Comparison of ENCODE assay signal across 15 mouse cellular contexts in genomic region chr4:8922695-8923363, GRCm38 (mm10).
A peak's percentile ranks its signal among the peaks of the same experiment; 100 is the strongest.
DNase-seq lines count a peak whose midpoint lies in the region; ATAC-seq and TF ChIP-seq lines count a peak whose summit lies in the region.
"Had no signal": no experiment of that assay in that cellular context is flagged by ENCODE, and none has a peak within 500 bp of the region (broad histone marks: within the 10 kb centered on the region; RNA-seq: fewer than 3 reads in every experiment).

No protein-coding gene starts in this region.

- peak; percentile 37; the same call in 1 of the 2 replicates for ATAC-seq in forebrain, embryonic 12.5 days (ENCODE audit: low FRiP score)
- no peak for ATAC-seq in forebrain, embryonic 13.5 days
- no peak for ATAC-seq in forebrain, postnatal 0 days
- ATAC-seq in midbrain, postnatal 0 days (ENCODE audit: low FRiP score) = peak; percentile 44; the same call in 1 of the 2 replicates
- ATAC-seq: inflammation-experienced regulatory T-cells, adult 6 months had no signal

- TF ChIP-seq POLR2A in lung, adult 2 months (IDR thresholded peaks at IDR 0.05; ENCODE audit: borderline replicate concordance, extremely low read depth, low read depth, low read length) = no peak

- no peak overlapping the region for H3K9ac ChIP-seq in forebrain, embryonic 12.5 days
- H3K9ac ChIP-seq in forebrain, embryonic 13.5 days = no peak overlapping the region
- H3K9ac ChIP-seq in forebrain, postnatal 0 days = no peak overlapping the region
- H3K9ac ChIP-seq in midbrain, postnatal 0 days (replicated peaks; ENCODE audit: low read length, poor library complexity, severe bottlenecking) = no peak overlapping the region
- H3K9ac ChIP-seq: liver, embryonic 15.5 days had no signal

- no peak overlapping the region for H3K4me3 ChIP-seq in forebrain, embryonic 12.5 days (replicated peaks)
- H3K4me3 ChIP-seq in forebrain, embryonic 13.5 days = no peak overlapping the region
- H3K4me3 ChIP-seq in lung, adult 2 months (replicated peaks; ENCODE audit: extremely low read depth, low read depth, low read length) = no peak overlapping the region
- H3K4me3 ChIP-seq in forebrain, postnatal 0 days (ENCODE audit: low read depth, low read length) = no peak overlapping the region
- no peak overlapping the region for H3K4me3 ChIP-seq in midbrain, postnatal 0 days (ENCODE audit: low read depth, low read length)
- H3K4me3 ChIP-seq: liver, embryonic 15.5 days had no signal

- WGBS in forebrain, embryonic 12.5 days = 27% methylated on average over 8 of the region's 8 CpGs
- 23% methylated on average over 8 of the region's 8 CpGs for WGBS in forebrain, embryonic 13.5 days
- WGBS in lung, adult 2 months = 79% methylated on average over 8 of the region's 8 CpGs
- WGBS in forebrain, postnatal 0 days = 30% methylated on average over 8 of the region's 8 CpGs
- WGBS in midbrain, postnatal 0 days = 33% methylated on average over 8 of the region's 8 CpGs

- H3K36me3 ChIP-seq in forebrain, embryonic 12.5 days (replicated peaks) = no peaks in the 10 kb centered on the region
- H3K36me3 ChIP-seq in forebrain, embryonic 13.5 days (ENCODE audit: poor library complexity, severe bottlenecking) = no peaks in the 10 kb centered on the region
- no peaks in the 10 kb centered on the region for H3K36me3 ChIP-seq in forebrain, postnatal 0 days (ENCODE audit: insufficient read depth)
- no peaks in the 10 kb centered on the region for H3K36me3 ChIP-seq in midbrain, postnatal 0 days (ENCODE audit: insufficient read depth, low read length)
- H3K36me3 ChIP-seq: heart, embryonic 15.5 days; kidney, embryonic 15.5 days; liver, embryonic 15.5 days had no signal

- H3K4me1 ChIP-seq in forebrain, embryonic 12.5 days = peaks cover 50% of the 10 kb centered on the region
- peaks cover 45% of the 10 kb centered on the region for H3K4me1 ChIP-seq in forebrain, embryonic 13.5 days
- H3K4me1 ChIP-seq in lung, adult 2 months (ENCODE audit: control insufficient read depth, insufficient read depth, low read length) = peaks cover 5% of the 10 kb centered on the region; the same call in 1 of the 2 replicates
- peaks cover 3% of the 10 kb centered on the region; the same call in 1 of the 2 replicates for H3K4me1 ChIP-seq in forebrain, postnatal 0 days (ENCODE audit: insufficient read depth)
- H3K4me1 ChIP-seq in midbrain, postnatal 0 days (ENCODE audit: insufficient read depth, low read length) = peaks cover 5% of the 10 kb centered on the region; the same call in 1 of the 2 replicates

- H3K9me3 ChIP-seq in forebrain, embryonic 12.5 days = no peaks in the 10 kb centered on the region
- H3K9me3 ChIP-seq in forebrain, embryonic 13.5 days (replicated peaks) = no peaks in the 10 kb centered on the region
- H3K9me3 ChIP-seq in forebrain, postnatal 0 days (ENCODE audit: low read length) = no peaks in the 10 kb centered on the region
- H3K9me3 ChIP-seq in midbrain, postnatal 0 days (ENCODE audit: low read length) = no peaks in the 10 kb centered on the region
- H3K9me3 ChIP-seq: heart, embryonic 15.5 days; kidney, embryonic 15.5 days; liver, embryonic 15.5 days had no signal

- no peaks in the 10 kb centered on the region for H3K27me3 ChIP-seq in forebrain, embryonic 12.5 days
- peaks cover 3% of the 10 kb centered on the region; the same call in 1 of the 2 replicates for H3K27me3 ChIP-seq in forebrain, embryonic 13.5 days
- H3K27me3 ChIP-seq in forebrain, postnatal 0 days (ENCODE audit: insufficient read depth, low read length) = no peaks in the 10 kb centered on the region
- H3K27me3 ChIP-seq in midbrain, postnatal 0 days (ENCODE audit: insufficient read depth, low read length) = no peaks in the 10 kb centered on the region
- H3K27me3 ChIP-seq: heart, embryonic 15.5 days had no signal

- no peak overlapping the region for H3K27ac ChIP-seq in forebrain, embryonic 12.5 days
- no peak overlapping the region for H3K27ac ChIP-seq in forebrain, embryonic 13.5 days
- no peak overlapping the region for H3K27ac ChIP-seq in forebrain, postnatal 0 days (ENCODE audit: low read depth, low read length)
- H3K27ac ChIP-seq in midbrain, postnatal 0 days (ENCODE audit: low read depth, low read length) = no peak overlapping the region
- H3K27ac ChIP-seq: heart, embryonic 15.5 days; kidney, embryonic 15.5 days; liver, embryonic 15.5 days had no signal

- no peak for TF ChIP-seq CTCF in lung, adult 2 months (IDR thresholded peaks at IDR 0.05; ENCODE audit: insufficient read depth, low read length)
- no peak for TF ChIP-seq CTCF in forebrain, postnatal 0 days (IDR thresholded peaks at IDR 0.05; ENCODE audit: low read depth)
- TF ChIP-seq CTCF in midbrain, postnatal 0 days (IDR thresholded peaks at IDR 0.05) = no peak

- peak; percentile 8 for DNase-seq in lung, postnatal 10 days
- DNase-seq in lung, adult 2 months = no peak
- peak; percentile 34 for DNase-seq in forebrain, postnatal 0 days
- no peak for DNase-seq in midbrain, postnatal 0 days (ENCODE audit: low spot score)
- DNase-seq in layer of hippocampus, postnatal 25 days (ENCODE audit: extremely low spot score in 1 of 2, low spot score in 1 of 2) = no peak
- no peak for DNase-seq in spleen, postnatal 4 days (ENCODE audit: low spot score in 2 of 2)
- DNase-seq: cerebellum, postnatal 36 days; lung, postnatal 4 days; right cerebral cortex, postnatal 25 days had no signal

- H3K4me2 ChIP-seq in forebrain, embryonic 12.5 days = no peak overlapping the region
- H3K4me2 ChIP-seq in forebrain, embryonic 13.5 days = no peak overlapping the region
- no peak overlapping the region for H3K4me2 ChIP-seq in forebrain, postnatal 0 days (ENCODE audit: low read depth)
- H3K4me2 ChIP-seq in midbrain, postnatal 0 days (ENCODE audit: low read depth, low read length, poor library complexity, severe bottlenecking) = no peak overlapping the region

Comparison
In these comparisons a context has a peak if more than half of its experiments do, and no peak if none do; other contexts are left out.
1. ATAC-seq: peak in forebrain, embryonic 12.5 days (single experiment) and midbrain, postnatal 0 days (single experiment); none in forebrain, embryonic 13.5 days (single experiment) and forebrain, postnatal 0 days (single experiment).
2. DNase-seq: peak in lung, postnatal 10 days (single experiment) and forebrain, postnatal 0 days (single experiment); none in lung, adult 2 months (single experiment), midbrain, postnatal 0 days (single experiment), layer of hippocampus, postnatal 25 days (0 of 2) and spleen, postnatal 4 days (0 of 2).